Mouse (Mus musculus) Patski (cell line): ENCODE data around the gene Bmp6. TPM values are rescaled to one million over a fixed set of nuclear protein-coding genes. Genes with fewer than 3 reads are reported as not detected.

Experiments
- ATAC-seq: fragments of 100-300 bp; one replicate; pipeline ENCODE4 v1.8.0; 2021
- CTCF ChIA-PET: fragments of 350-600 bp; sonication (Branson Sonifier 250); formaldehyde crosslinking; loops from one replicate; lab custom pipeline; 2022; ENCODE audit warnings: inconsistent platforms; lab: Charles Lee
- POLR2A ChIA-PET: fragments of 350-600 bp; sonication (Branson Sonifier 250); formaldehyde crosslinking; loops from one replicate; lab custom pipeline; 2022; ENCODE audit warnings: antibody characterized with exemption, inconsistent platforms; lab: Charles Lee
- DNase-seq: peaks from one replicate; pipeline ENCODE4 v3.0.0-alpha.2; 2011; ENCODE audit warnings: low read depth, low spot score
- H3K27me3 ChIP-seq: fragments of 371-371 bp; one replicate; pipeline ENCODE4 v1.5.1; 2021
- CTCF ChIP-seq: fragments of 100-300 bp; IDR thresholded peaks from one replicate; pipeline ENCODE4 v1.5.1; 2021
- in situ Hi-C: fragments of 300-500 bp; cut with MboI; formaldehyde crosslinking; loops from 3 replicates; pipeline ENCODE4 v1.11.1; 2018; ENCODE audit warnings: low pct_unique_long_range_greater_than_20kb, mixed read lengths
- polyA plus RNA-seq: library from polyadenylated mRNA; unstranded; gene quantifications from one replicate; pipeline ENCODE4 v1.2.3, GENCODE M21; 2021

The Bmp6 gene
- polyA plus RNA-seq, 1 experiment from 2014 or later: 58.7 TPM

DNA sequence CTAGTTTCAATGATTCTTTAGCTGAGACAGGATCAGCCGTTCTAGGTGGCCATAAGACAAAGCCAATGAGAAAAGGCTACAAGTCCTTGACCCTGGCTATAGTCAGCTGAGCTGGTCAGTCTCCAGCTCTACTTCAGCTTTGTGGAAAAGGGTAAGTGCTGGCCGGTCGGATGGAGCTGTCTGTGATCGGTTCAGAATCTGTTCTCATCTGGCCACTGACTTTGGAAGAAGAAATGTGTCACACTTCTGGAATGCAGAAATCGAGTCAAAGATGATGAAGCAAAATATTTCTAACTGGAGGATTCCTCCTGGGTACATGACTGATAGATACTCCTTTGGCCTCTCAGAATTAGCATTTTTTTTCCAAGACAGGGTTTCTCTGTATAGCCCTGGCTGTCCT is 77.6 kb downstream of the Bmp6 start:
- ChIA-PET POLR2A (interaction anchor here (0.6 to 1.4 kb wide), 3 partner anchors 10 to 114 kb away, joined by 4 to 5 read pairs (median 4); no protein-coding TSS in a partner anchor), CTCF (interaction anchor here (0.7 to 1.2 kb wide), 3 partner anchors 15 to 73 kb away, joined by 3 read pairs; no protein-coding TSS in a partner anchor)
- H3K27me3 ChIP-seq: no peaks in the 10 kb centered on the region
- in situ Hi-C loops: loop anchor here (5.0 kb wide), 1 partner anchor 75 kb away; the partner anchor contains the start of gene Bmp6
- TF ChIP-seq CTCF: no peak
- DNase-seq (peak; percentile 38), ATAC-seq (peak; percentile 37)

DNA sequence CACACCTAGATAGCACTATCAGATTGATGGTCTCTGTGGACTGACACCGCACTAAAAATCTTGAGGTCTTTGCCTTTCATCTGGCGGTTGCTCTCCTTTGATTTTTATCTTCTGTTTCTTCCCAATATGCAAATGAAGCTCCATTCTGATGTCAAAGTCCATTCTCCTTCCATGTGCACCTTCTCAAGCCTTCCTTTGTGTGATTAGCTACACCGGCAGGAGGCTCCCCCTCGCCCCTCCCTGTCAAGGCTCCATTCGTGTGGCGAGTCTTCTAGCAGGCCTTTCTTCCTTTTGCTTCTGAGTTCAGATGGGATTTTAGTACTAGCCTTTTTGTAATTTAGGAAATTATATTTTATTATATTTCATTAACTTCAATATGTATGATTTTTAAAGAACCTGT is 80.4 kb downstream of the Bmp6 start:
- in situ Hi-C loops: no loop called here
- H3K27me3 ChIP-seq: no peaks in the 10 kb centered on the region
- no peak for TF ChIP-seq CTCF
- ChIA-PET CTCF (interaction anchor here (0.8 kb wide), 1 partner anchor 10 kb away, joined by 4 read pairs; no protein-coding TSS in a partner anchor), POLR2A (no interaction called here)
- DNase-seq (no peak), ATAC-seq (no peak)

DNA sequence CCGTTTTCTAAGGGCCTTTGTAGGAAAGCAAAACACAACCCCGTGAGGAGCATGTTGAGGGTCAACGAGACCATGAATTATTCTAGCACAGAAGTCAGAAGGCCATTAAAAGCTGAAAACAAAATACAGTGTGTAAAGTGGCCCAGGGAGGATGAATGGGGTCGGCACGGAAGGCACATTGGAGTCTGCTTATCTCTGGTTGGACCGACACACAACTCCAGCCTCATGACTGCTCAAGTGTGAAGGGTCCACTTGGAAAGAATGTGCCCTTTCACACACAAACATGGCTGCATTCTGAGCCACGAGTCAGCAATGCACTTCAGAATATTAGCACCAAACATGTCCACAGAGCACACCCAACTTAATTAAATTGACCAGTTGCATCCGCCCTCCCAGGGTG is 84.8 kb downstream of the Bmp6 start:
- in situ Hi-C loops: no loop called here
- ATAC-seq (peak; percentile 69), DNase-seq (no peak)
- TF ChIP-seq CTCF: no peak
- ChIA-PET CTCF (interaction anchor here (0.7 kb wide), 1 partner anchor 24 kb away, joined by 3 read pairs; no protein-coding TSS in a partner anchor), POLR2A (no interaction called here)
- no peaks in the 10 kb centered on the region for H3K27me3 ChIP-seq

GRCm38 (mm10) chr13:38430075-38430474 is 85.2 kb downstream of the Bmp6 start:
- POLR2A ChIA-PET: no interaction called here
- TF ChIP-seq CTCF: no peak
- in situ Hi-C loops: no loop called here
- DNase-seq: no peak
- no peak for ATAC-seq
- CTCF ChIA-PET: no interaction called here
- H3K27me3 ChIP-seq: no peaks in the 10 kb centered on the region

- ChIA-PET POLR2A (no interaction called here), CTCF (interaction anchor here (1.1 kb wide), 1 partner anchor 10 kb away, joined by 4 read pairs; no protein-coding TSS in a partner anchor)
- no peak for TF ChIP-seq CTCF
- DNase-seq (no peak), ATAC-seq (no peak)
- no peaks in the 10 kb centered on the region for H3K27me3 ChIP-seq
- in situ Hi-C loops: no loop called here
Measured at GRCm38 (mm10) chr13:38434831-38435230, 89.9 kb downstream of the Bmp6 start.

- in situ Hi-C loops: no loop called here
Measured at GRCm38 (mm10) chr13:38437930-38438329, 93.0 kb downstream of the Bmp6 start.

GRCm38 (mm10) chr13:38440240-38440639 is 95.3 kb downstream of the Bmp6 start:
- ChIA-PET POLR2A (no interaction called here), CTCF (interaction anchor here (1.6 kb wide), 1 partner anchor 21 kb away, joined by 4 read pairs; no protein-coding TSS in a partner anchor)
- no peak for ATAC-seq
- no peaks in the 10 kb centered on the region for H3K27me3 ChIP-seq
- in situ Hi-C loops: no loop called here
- no peak for DNase-seq
- TF ChIP-seq CTCF: no peak

More at GRCm38 (mm10) chr13:38437930-38438329, 93.0 kb downstream of the Bmp6 start:
- no peak for DNase-seq
- CTCF ChIA-PET: interaction anchor here (1.8 kb wide), 1 partner anchor 15 kb away, joined by 3 read pairs; no protein-coding TSS in a partner anchor
- TF ChIP-seq CTCF: peak; percentile 80
- POLR2A ChIA-PET: no interaction called here
- no peak for ATAC-seq
- H3K27me3 ChIP-seq: no peaks in the 10 kb centered on the region

GRCm38 (mm10) chr13:38448516-38449015 is 103.7 kb downstream of the Bmp6 start:
- H3K27me3 ChIP-seq: no peaks in the 10 kb centered on the region
- ATAC-seq: no peak
- no peak for TF ChIP-seq CTCF
- no peak for DNase-seq
- in situ Hi-C loops: no loop called here
- ChIA-PET CTCF (interaction anchor here (1.5 kb wide), 1 partner anchor 40 kb away, joined by 4 read pairs; no protein-coding TSS in a partner anchor), POLR2A (interaction anchor here (0.6 to 1.3 kb wide), 2 partner anchors 12 to 37 kb away, joined by 3 read pairs; no protein-coding TSS in a partner anchor)

GRCm38 (mm10) chr13:38450051-38450971 is 105.4 kb downstream of the Bmp6 start:
- DNase-seq (peak; percentile 90), ATAC-seq (peak; percentile 78)
- no peaks in the 10 kb centered on the region for H3K27me3 ChIP-seq
- in situ Hi-C loops: loop anchor here (5.0 kb wide), 1 partner anchor 103 kb away; the partner anchor contains the start of gene Bmp6
- POLR2A ChIA-PET: interaction anchor here (0.6 kb wide), 1 partner anchor 9 kb away, joined by 4 read pairs; no protein-coding TSS in a partner anchor
- TF ChIP-seq CTCF: no peak
- CTCF ChIA-PET: interaction anchor here (1.5 kb wide), 1 partner anchor 41 kb away, joined by 4 read pairs; no protein-coding TSS in a partner anchor

- no peak for DNase-seq
- ATAC-seq: no peak
- POLR2A ChIA-PET: interaction anchor here (0.7 to 0.8 kb wide), 2 partner anchors 11 to 223 kb away, joined by 3 read pairs; no protein-coding TSS in a partner anchor
- CTCF ChIA-PET: interaction anchor here (0.8 kb wide), 1 partner anchor 10 kb away, joined by 3 read pairs; no protein-coding TSS in a partner anchor
- in situ Hi-C loops: loop anchor here (5.0 kb wide), 1 partner anchor 104 kb away; the partner anchor contains the start of gene Bmp6
- no peak for TF ChIP-seq CTCF
- H3K27me3 ChIP-seq: no peaks in the 10 kb centered on the region
Measured at GRCm38 (mm10) chr13:38451446-38451845, 106.5 kb downstream of the Bmp6 start.
